ENCODE assay signal across 4 mouse cellular contexts in the genomic region with DNA sequence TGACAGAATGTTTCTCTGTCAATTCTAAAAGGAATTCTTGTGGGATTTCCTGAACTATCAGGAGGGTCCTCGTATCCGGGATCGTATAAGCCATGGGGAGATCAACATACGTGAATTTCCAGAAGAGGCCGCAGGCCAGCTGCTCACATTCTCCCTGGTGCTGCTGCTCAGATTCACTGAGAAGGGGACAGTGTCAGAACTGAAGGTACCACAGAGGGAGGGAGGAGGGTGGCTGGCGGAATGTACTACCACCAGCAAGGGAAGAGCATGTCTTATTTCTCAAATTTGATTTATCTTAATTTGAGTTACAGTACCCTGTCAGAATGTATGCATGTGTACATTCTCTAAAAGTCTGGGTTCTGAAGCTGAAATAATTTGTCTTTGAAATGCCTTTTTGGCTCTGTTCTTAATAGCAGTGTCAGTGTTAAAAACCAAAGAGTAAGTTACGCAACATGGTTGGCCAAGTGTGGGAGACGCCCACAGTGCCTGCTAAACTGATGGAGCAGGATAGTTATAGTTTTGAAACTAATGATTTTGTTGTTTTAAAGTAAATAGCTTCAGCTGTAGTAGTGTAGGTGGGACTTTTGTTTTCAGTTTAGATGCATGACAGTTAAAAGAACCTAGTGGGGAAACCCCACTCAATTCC. TPM values are rescaled to one million over a fixed set of nuclear protein-coding genes. Genes with fewer than 3 reads are reported as not detected.
"Had no signal": no experiment of that assay in that cellular context is flagged by ENCODE, and none has a peak within 500 bp of the region (broad histone marks: within the 10 kb centered on the region; RNA-seq: fewer than 3 reads in every experiment).

No protein-coding gene starts in this region.

RNA-seq across cellular contexts. Expression of a gene that starts 12.0 kb away (rescaled TPM):
- polyA plus RNA-seq: limb, embryonic 10.5 days; limb, embryonic 14.5 days; spleen, adult 2 months; stomach, embryonic 15.5 days had no signal
